Mouse (Mus musculus) brain, adult 2 months (tissue): ENCODE measurements at regions not wholly inside any gene's neighbourhood (a gene's known extent, or its start where the extent isn't known, plus 50 kb on each side); places are given as distances from the start of the nearest gene placed in this dataset.

Source experiments
- DNase-seq: peaks from one replicate; pipeline ENCODE4 v3.0.0; 2011; ENCODE audit warnings: low read depth, low spot score

GRCm38 (mm10) chr13:25560339-25560738 lies 290.0 kb upstream of the Nrsn1 start:
- DNase-seq = no peak

- no peak for DNase-seq
Measured at GRCm38 (mm10) chr13:25554962-25555361, 284.7 kb upstream of the Nrsn1 start.

GRCm38 (mm10) chr13:25548551-25548950 lies 278.2 kb upstream of the Nrsn1 start:
- no peak for DNase-seq

DNA sequence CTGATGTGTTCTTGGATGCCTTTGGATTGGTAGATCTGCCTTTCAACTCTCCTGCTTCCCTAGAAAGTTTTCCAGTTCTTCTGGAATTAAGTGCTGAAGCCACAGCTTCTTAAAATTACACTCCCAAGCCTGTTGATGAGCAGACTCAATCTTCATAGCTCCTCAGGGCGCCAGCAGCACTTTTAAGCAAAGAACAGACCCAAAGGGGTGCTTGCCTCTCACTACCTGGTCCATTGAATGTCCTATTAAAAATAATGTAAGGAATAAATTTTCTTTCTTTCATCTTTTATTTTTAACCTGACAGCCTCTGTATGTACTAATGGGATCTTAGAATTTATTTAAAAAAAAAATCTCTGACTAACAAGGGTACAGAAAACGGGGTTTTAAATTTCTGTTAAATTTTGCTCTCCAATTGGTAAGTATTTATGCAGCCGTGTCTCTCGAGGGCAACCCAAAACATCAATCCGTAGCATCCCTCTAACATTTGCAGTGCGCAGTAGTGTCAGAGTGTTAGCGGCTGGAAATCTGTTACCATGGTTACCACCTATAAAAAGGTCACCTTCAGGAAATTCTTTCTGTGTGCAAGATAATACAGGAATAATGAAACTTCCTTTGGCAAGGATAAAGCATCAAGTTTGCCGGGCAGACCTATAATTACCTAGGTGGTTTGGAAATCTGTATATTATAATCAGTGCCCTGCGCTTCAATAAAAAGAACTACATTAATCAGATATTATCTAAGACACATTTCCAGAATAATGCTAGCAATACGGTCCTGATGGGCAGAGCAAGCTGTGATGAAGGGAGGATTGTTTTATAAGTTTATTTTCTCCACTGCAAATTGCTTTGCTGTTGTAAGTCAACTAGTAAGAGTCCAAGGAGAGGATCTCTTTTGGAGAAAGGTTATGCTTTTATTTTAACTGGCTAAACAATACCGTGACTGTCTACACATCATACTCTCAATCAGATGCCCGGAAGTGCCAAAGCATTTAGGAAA lies 277.1 kb upstream of the Nrsn1 start:
- DNase-seq = peak; percentile 52

- DNase-seq = no peak
Measured at GRCm38 (mm10) chr13:25524094-25524493, 253.8 kb upstream of the Nrsn1 start.

DNA sequence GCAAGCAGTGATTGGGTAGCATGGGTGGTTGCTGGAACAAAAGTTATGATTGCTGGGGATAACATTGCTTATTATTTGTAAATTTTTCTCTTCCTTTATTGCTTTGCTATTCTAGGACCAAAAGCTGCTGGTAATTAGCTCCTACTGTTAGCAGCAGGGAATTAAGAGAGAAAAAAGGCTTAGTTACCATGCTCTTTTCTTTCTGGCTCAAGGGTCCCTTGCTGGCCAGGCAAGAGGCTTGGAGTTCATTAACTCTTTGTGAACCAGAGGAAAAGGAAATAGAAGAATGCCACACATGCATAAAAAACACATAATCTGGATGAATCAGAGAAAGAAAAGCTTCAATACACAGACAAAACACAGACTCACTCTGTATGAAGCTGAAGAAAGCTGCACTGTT lies 237.1 kb upstream of the Nrsn1 start:
- DNase-seq = no peak

- DNase-seq = peak; percentile 14
Measured at GRCm38 (mm10) chr13:25494492-25495034, 224.3 kb upstream of the Nrsn1 start.

GRCm38 (mm10) chr13:25490036-25490435 lies 219.7 kb upstream of the Nrsn1 start:
- DNase-seq = peak; percentile 55

GRCm38 (mm10) chr13:25483309-25483708 lies 213.0 kb upstream of the Nrsn1 start:
- DNase-seq = no peak

- no peak for DNase-seq
Measured at GRCm38 (mm10) chr13:25451917-25452316, 181.6 kb upstream of the Nrsn1 start.

DNA sequence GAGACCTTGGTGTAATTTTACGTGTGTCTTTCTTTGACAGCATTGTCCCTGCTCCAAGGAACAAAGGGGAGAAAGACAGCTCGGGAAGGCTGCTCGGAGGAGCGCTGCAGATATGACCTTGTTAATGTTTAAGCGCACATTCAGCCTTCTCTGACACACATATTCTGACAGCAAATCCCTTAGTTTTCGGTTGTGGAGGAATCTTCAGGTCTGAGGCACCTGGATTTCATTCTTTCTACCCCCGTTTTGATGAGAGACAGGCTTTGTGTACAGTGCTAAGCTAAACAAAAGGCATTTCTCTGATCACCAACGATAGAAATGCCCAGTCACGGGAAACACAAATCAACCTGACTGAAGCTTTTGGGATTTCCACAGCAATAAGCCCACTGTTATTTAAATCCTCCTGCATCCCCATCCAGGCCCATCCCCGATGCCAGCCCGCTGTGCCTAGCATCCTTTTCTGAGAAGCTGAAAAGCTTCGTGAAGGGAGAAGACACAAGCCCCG lies 181.1 kb upstream of the Nrsn1 start:
- no peak for DNase-seq

- DNase-seq = peak; percentile 15
Measured at GRCm38 (mm10) chr13:25429701-25430418, 159.6 kb upstream of the Nrsn1 start.

GRCm38 (mm10) chr13:25403182-25403795 lies 133.0 kb upstream of the Nrsn1 start:
- DNase-seq = peak; percentile 52

DNA sequence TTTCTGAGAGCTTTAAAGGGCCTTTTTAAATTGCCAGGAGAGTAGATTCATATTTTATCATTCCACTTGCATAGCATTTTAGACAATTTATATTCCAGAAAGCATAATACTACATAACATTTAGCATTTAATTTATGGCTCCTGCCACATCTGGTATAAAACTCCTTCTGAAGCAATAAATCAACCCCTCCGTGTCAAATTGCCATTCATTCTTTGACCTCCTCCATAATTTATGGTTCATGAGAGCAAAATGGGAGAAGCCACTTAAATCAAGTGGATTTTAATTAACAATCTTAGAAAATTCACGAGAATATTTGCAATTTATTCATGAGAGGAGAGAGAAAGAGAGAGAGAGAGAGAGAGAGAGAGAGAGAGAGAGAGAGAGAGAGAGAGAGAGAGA lies 132.4 kb upstream of the Nrsn1 start:
- DNase-seq = no peak

GRCm38 (mm10) chr13:25401936-25402504 lies 131.7 kb upstream of the Nrsn1 start:
- DNase-seq = peak; percentile 74

DNA sequence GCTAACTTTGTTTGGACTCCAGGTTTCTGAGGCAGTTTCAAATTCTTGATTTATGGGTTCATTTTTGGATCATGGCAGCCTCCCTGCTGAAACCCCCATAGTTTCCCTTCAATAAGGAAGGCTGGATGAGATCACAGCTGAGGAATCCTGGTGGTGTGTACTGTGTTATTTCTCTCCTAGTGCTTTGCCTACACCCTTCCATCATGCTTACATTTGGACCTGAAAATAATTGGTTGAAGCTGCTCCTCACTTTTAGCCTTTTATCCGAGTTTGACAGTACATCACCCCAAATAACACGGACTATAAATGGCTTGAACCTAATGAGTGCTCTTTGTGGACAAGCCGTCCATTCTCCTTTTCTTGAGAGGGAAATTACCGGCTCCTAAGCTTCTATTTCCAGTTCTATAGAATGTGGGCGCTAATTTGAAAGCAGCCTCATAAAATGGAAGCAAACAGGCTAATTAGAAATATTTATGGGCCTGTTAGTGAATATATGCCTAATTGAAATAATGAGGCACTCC lies 122.5 kb upstream of the Nrsn1 start:
- peak; percentile 37 for DNase-seq

DNA sequence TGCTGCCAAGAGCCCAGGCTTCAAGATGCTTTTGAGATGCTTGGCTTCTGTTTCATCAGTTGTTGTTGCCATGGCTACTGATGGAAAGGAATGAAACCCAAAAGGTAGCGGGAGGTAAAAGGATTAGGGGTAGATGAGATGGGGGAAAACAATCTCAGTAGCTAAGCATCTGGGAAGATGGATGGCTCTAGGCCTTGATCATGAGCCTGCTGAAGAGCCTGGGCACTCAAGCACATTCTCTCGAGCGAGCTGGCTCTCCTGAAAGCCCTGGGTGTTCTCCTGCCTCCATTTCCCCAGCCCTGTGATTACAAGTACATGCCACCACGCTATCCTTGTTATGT lies 92.3 kb upstream of the Nrsn1 start:
- no peak for DNase-seq

DNA sequence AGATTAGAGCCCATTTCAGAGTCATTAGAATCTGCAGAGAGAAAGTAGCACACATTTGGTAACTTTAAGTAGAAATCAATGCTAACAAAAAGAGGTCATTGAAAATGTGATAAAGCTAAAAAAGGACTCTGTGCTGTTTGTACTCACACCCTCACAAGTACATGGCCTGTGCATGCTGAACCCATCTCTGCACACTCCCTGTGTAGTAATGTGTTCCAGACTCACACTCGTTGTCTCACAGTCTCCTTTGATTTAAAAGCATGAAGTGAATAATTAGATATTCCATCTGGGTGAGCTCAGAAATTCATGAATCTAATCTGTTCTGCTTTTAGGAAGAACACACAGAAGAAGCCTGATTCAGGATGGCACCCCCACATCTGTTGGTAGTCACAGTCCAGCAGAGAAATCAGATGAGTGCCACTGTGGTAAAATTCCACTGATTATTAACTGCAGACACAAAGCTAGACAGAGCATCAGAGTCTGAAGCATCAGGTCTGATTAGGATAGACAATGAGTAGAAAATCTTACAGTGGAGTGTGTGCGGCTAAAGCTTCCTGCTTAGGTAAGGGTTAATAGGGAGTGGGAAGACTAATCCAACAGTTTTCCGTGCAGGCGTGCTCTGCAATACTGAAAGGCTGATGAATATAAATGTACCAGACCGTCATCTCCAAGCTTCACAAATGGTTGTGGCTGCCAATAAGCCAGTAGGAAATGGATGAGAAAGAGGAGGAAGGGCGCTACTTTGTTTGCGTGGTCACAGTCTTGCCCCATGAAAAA lies 91.7 kb upstream of the Nrsn1 start:
- peak; percentile 71 for DNase-seq

- DNase-seq = peak; percentile 16
Measured at GRCm38 (mm10) chr13:25347558-25347957, 77.3 kb upstream of the Nrsn1 start.

GRCm38 (mm10) chr13:25343309-25343708 lies 73.0 kb upstream of the Nrsn1 start:
- DNase-seq = no peak
